Mouse (Mus musculus) CD4-positive, CD25-positive, alpha-beta regulatory T cell, adult 4 months (primary cell): Measurements from ENCODE around the gene Esr2. TPM values are rescaled to one million over a fixed set of nuclear protein-coding genes. Genes with fewer than 3 reads are reported as not detected.

Source experiments
- ATAC-seq: one replicate; pipeline ENCODE4 v1.8.0; 2017
- polyA plus RNA-seq, 2 experiments: library from polyadenylated mRNA; unstranded; fragments of 100-300 nt; shearing (Covaris generic); gene quantifications; one replicate each; pipeline ENCODE4 v1.2.1; 2017

Esr2 gene
- polyA plus RNA-seq, 2 experiments from 2014 or later, result not detected

DNA sequence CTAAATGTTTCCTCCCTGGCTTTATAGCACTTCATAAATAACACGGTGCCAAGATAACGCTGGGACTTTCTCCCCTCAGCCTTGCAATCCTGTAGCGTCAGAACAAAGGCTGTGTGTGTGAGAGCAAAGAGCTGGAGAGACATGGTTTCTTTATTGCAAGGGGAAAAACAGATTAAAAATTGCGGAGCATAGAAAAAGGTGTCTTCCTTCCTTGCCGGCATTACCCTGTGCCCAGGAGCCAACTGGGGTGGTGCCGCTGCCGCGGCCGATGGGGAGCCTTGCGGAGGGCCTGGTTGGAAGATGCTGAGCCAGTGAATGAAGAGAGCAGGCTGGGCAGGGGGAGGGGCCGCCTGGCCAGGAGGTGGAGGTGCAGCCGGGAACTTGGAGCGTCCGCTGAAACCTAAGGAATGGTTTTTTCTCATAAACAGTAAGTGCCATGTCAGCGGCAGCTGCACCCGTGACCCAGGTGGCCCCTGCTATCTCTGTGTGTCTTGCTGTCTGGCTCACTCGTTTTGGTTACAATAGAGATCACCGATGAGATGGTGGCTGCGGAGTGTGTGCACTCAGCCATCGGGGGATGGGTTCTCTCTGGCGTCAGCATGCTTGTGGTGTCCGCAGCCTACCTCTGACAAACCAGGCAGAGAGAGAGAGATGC, 95.4 kb downstream of the Esr2 start:
- no peak for ATAC-seq

GRCm38 (mm10) chr12:76080876-76081556, 96.0 kb downstream of the Esr2 start:
- no peak for ATAC-seq

GRCm38 (mm10) chr12:76073981-76074380, 103.1 kb downstream of the Esr2 start:
- ATAC-seq, result no peak

DNA sequence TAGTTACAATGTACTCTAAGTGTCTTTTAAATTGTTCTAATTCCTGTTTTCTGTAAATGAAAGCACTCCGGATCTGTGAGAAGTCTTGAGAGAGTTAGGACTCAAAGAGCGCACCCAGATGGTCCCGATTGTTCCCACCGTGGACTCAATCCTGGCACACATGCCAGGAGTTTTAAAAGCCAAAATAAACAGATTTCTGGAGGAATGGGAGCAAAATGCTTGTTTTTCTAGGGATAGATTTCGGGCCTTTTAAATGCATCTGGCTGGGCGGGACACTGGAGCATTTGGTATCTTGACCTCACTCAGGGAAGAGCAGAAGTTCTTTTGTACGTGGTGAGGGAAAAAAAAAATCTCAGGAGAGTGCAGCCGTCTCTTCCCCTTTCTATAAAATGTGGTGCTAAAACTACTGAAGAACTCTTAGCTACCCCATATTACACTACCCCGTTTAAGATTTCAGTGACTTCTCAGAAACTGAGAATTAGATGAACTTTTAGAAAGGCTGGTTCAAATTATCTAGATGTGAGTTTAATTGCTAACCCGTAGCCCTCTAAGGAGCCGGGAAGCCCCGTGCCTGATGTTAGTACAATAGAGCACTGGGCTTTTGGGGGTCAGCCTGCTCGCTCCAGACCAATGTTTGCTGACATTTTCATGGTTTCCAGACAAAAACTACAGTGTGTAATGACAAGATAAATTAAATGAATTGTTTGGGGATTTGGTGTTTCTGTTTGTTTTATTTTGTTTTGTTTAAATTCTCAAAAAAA, 103.8 kb downstream of the Esr2 start:
- ATAC-seq, result no peak

DNA sequence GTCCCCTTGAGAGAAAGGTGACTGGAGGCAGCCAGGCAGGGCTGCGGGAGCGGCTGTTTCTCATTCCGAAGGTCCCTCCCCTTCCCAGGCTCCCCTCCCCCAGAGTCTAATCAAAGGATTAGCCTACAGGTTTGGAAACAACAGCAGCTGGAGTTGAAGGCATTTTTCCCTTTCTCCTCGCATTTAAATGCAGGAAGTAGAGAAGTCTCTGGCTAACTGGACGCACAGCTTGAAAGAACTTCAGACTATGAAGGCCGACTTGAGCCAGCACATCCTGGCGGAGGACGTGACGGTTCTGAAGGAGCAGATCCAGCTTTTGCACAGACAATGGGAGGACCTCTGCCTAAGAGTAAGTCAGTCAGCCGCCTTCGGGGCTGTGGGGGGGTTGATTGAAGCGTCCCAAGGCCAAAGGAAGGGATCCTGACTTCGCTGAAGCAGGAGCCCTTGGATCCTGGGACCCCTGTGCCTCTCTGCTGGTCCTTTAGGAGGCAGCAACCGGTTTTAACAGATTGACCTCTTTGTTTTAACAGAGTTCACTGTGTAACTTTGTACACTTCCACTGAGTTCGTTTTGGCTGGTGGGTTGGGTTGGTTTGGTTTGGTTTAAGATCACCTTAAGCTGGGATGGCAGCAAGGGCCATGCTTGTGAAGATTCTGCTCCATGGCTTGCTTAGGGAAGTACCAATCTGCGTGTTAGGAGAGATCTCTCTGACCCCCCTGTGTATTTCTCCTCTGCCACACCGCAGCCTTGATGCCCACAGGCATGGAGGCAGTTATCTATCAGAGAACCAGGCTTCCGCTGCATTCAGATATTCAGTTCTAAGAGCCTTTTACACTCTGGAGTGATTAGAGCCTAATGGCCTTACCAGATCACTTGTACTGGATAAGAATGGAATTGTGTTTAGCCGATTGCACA, 104.9 kb downstream of the Esr2 start:
- no peak for ATAC-seq

Other genes with a start within 250 kb of the Esr2 start
- gene Tex21, start 69.5 kb upstream of the Esr2 start, polyA plus RNA-seq, result not detected
- 10 to 100 TPM; 28.2 to 43.5 TPM for gene Mthfd1, start 78.0 kb upstream of the Esr2 start, polyA plus RNA-seq
- gene Akap5, start 147.6 kb upstream of the Esr2 start, polyA plus RNA-seq, result 1 to 10 TPM; 3.3 to 3.8 TPM
- 10 to 100 TPM; 12.7 to 13.8 TPM for gene Zbtb25, start 192.3 kb upstream of the Esr2 start, polyA plus RNA-seq
- 10 to 100 TPM; 21.2 to 22.4 TPM for gene Zbtb1, start 193.0 kb upstream of the Esr2 start, polyA plus RNA-seq
- 1 to 10 TPM; 3.8 to 6.2 TPM for gene Hspa2, start 226.9 kb upstream of the Esr2 start, polyA plus RNA-seq
- gene Ppp1r36, start 240.3 kb upstream of the Esr2 start, polyA plus RNA-seq, result not detected